Mouse (Mus musculus) lung, embryonic 14.5 days (tissue): ENCODE measurements at regions not wholly inside any gene's neighbourhood (a gene's known extent, or its start where the extent isn't known, plus 50 kb on each side); places are given as distances from the start of the nearest gene placed in this dataset.
"Not testable (repeated sequence)": the region's sequence is repeated elsewhere in the genome, so short reads cannot be mapped to it uniquely, and the experiment has no call there.

Experiments used
- ATAC-seq: fragments of 200-750 bp; cut with Nextera tagmentation; 2 replicates; pipeline ENCODE4 v1.8.0; 2017; ENCODE audit warnings: mild to moderate bottlenecking, moderate TSS enrichment, moderate library complexity; ENCODE audit not compliant: insufficient read depth
- DNase-seq: peaks from one replicate; pipeline ENCODE4 v3.0.0-alpha.2; 2015
- H3K27ac ChIP-seq: fragments of 300-500 bp; sonication (generic); 2 replicates; pipeline ENCODE4 v1.5.1; 2014; ENCODE audit warnings: low read depth, mild to moderate bottlenecking, moderate library complexity
- H3K27me3 ChIP-seq: fragments of 300-500 bp; sonication (generic); 2 replicates; pipeline ENCODE4 v1.6.1; 2014; ENCODE audit warnings: low read length, control low read depth; ENCODE audit not compliant: insufficient read depth
- H3K36me3 ChIP-seq: fragments of 300-500 bp; sonication (generic); 2 replicates; pipeline ENCODE4 v1.6.1; 2014; ENCODE audit warnings: control low read depth; ENCODE audit not compliant: insufficient read depth
- H3K4me1 ChIP-seq: fragments of 300-500 bp; sonication (generic); 2 replicates; pipeline ENCODE4 v1.6.1; 2014; ENCODE audit warnings: antibody characterized with exemption, control low read depth; ENCODE audit not compliant: insufficient read depth
- H3K4me2 ChIP-seq: fragments of 300-500 bp; sonication (generic); 2 replicates; pipeline ENCODE4 v1.6.1; 2014; ENCODE audit warnings: mild to moderate bottlenecking
- H3K4me3 ChIP-seq: fragments of 300-500 bp; sonication (generic); 2 replicates; pipeline ENCODE4 v1.5.1; 2014; ENCODE audit warnings: low read depth, low read length
- H3K9ac ChIP-seq: fragments of 300-500 bp; sonication (generic); 2 replicates; pipeline ENCODE4 v1.6.1; 2014
- H3K9me3 ChIP-seq: fragments of 300-500 bp; sonication (generic); 2 replicates; pipeline ENCODE4 v1.6.1; 2016; ENCODE audit warnings: low read depth, low read length, control low read depth
- CTCF ChIP-seq: IDR thresholded peaks from 2 replicates; pipeline ENCODE4 v1.5.1; 2016; ENCODE audit warnings: antibody characterized with exemption, low read depth
- WGBS: fragments of 180-500 bp; shearing (Covaris S2); extraction: QIAGEN DNeasy Blood & Tissue Kit; methylation state at CpG from one replicate; pipeline ENCODE4 v1.1.7; 2014; 5-methylcytosine and 5-hydroxymethylcytosine counted together

GRCm38 (mm10) chr17:50415331-50416005 lies 93.7 kb upstream of the Plcl2 start:
- H3K9me3 ChIP-seq, result no peaks in the 10 kb centered on the region
- H3K4me1 ChIP-seq, result no peaks in the 10 kb centered on the region
- no peak overlapping the region for H3K4me3 ChIP-seq
- no peaks in the 10 kb centered on the region for H3K27me3 ChIP-seq
- ATAC-seq, result no peak
- H3K27ac ChIP-seq, result no peak overlapping the region
- H3K36me3 ChIP-seq, result no peaks in the 10 kb centered on the region
- H3K9ac ChIP-seq, result no peak overlapping the region
- no peak for TF ChIP-seq CTCF
- WGBS, result 90% methylated on average over 2 of the region's 2 CpGs
- no peak for DNase-seq
- no peak overlapping the region for H3K4me2 ChIP-seq

DNA sequence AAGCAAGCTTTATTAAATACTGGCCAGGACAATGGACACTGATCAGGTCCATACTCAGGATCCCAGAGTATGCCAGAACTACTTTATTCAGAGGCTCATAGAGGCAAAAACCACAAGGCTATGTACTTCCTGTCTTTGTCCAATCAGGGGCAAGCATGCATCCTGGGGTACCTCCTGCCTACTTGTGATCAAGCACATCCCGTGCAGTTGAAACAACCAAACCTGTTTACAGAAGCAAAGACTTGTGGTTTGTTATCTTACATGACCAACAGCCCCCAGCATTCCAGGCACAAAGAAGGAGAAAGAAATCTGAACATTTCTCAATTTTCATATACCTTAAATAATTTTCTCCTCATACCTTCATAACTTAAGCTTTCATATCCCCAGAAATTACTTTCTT lies 93.1 kb upstream of the Plcl2 start:
- no peak for ATAC-seq
- Histone ChIP-seq H3K9ac (no peak overlapping the region), H3K4me3 (no peak overlapping the region), H3K9me3 (no peaks in the 10 kb centered on the region), H3K4me2 (no peak overlapping the region), H3K27ac (no peak overlapping the region), H3K4me1 (no peaks in the 10 kb centered on the region), H3K27me3 (no peaks in the 10 kb centered on the region), H3K36me3 (no peaks in the 10 kb centered on the region)
- WGBS, result 41% methylated on average over 1 of the region's 1 CpGs
- DNase-seq, result no peak
- TF ChIP-seq CTCF, result no peak

GRCm38 (mm10) chr17:50416538-50417113 lies 92.6 kb upstream of the Plcl2 start:
- 59% methylated on average over 3 of the region's 3 CpGs for WGBS
- no peak for DNase-seq
- H3K9me3 ChIP-seq, result no peaks in the 10 kb centered on the region
- no peak overlapping the region for H3K4me2 ChIP-seq
- no peaks in the 10 kb centered on the region for H3K36me3 ChIP-seq
- no peak overlapping the region for H3K9ac ChIP-seq
- no peak overlapping the region for H3K27ac ChIP-seq
- no peak for TF ChIP-seq CTCF
- H3K4me3 ChIP-seq, result no peak overlapping the region
- H3K27me3 ChIP-seq, result no peaks in the 10 kb centered on the region
- no peaks in the 10 kb centered on the region for H3K4me1 ChIP-seq
- no peak for ATAC-seq

DNA sequence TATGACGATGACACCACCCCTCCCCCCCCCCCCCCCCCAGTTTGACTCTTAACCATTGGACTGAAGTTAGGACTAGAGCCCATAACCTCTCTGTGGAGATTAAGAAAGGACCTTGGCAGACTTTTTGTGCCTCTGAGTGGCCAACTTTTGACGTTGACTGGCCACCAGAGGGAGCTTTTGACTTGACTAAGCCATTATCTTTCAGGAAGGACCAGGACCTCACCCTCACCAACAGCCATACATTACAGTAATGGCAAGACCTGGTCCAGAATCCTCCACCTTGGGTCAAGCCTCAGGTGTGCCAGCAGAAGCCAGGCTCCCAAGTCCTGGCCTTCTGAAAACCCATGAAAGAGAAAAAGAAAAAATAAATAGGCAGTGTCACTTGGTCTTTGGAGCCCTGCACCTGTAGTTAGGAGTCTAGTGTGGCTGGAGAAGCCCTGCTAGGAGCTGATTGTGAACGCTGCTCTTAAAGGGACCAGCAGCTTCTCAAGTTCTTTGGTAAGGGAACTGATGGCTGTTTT lies 90.3 kb upstream of the Plcl2 start:
- H3K4me3 ChIP-seq, result no peak overlapping the region
- H3K27me3 ChIP-seq, result no peaks in the 10 kb centered on the region
- peak; percentile 49 for TF ChIP-seq CTCF
- H3K27ac ChIP-seq, result no peak overlapping the region
- no peaks in the 10 kb centered on the region for H3K4me1 ChIP-seq
- no peak overlapping the region for H3K9ac ChIP-seq
- ATAC-seq, result no peak
- 53% methylated on average over 3 of the region's 3 CpGs for WGBS
- no peaks in the 10 kb centered on the region for H3K36me3 ChIP-seq
- no peaks in the 10 kb centered on the region for H3K9me3 ChIP-seq
- DNase-seq, result peak; percentile 60
- H3K4me2 ChIP-seq, result no peak overlapping the region

DNA sequence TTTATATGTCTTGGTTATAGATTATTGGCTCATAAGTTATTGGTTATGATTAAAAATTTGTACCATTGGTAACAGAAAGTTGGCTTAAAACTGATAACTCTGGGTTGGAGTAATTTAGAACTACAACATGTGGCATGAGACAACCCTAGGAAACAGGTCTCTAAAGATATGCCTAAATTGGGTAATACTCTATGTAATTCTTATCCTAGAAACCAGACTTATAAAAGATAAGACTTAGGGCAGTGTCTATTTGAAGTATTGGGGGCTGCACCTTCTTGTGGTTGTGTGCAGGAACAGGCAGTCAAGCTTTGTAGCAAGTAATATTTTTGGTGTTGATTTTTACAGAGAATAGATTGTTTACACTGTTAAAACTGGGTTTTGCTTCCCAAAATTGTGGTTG lies 89.7 kb upstream of the Plcl2 start:
- H3K4me3 ChIP-seq, result not testable (repeated sequence)

GRCm38 (mm10) chr17:50419966-50420365 lies 89.2 kb upstream of the Plcl2 start:
- H3K9me3 ChIP-seq, result no peaks in the 10 kb centered on the region
- no peaks in the 10 kb centered on the region for H3K27me3 ChIP-seq
- no peak overlapping the region for H3K9ac ChIP-seq
- TF ChIP-seq CTCF, result no peak
- no peak overlapping the region for H3K4me3 ChIP-seq
- ATAC-seq, result peak; percentile 86
- no peak overlapping the region for H3K27ac ChIP-seq
- DNase-seq, result peak; percentile 43
- H3K4me1 ChIP-seq, result no peaks in the 10 kb centered on the region
- no peak overlapping the region for H3K4me2 ChIP-seq
- H3K36me3 ChIP-seq, result no peaks in the 10 kb centered on the region
- WGBS, result 70% methylated on average over 11 of the region's 12 CpGs

More for the DNA sequence above, 89.7 kb upstream of the Plcl2 start:
- not testable (repeated sequence) for ATAC-seq, H3K4me1 ChIP-seq, H3K4me2 ChIP-seq, H3K9me3 ChIP-seq, H3K9ac ChIP-seq, H3K36me3 ChIP-seq, DNase-seq, H3K27ac ChIP-seq, H3K27me3 ChIP-seq

DNA sequence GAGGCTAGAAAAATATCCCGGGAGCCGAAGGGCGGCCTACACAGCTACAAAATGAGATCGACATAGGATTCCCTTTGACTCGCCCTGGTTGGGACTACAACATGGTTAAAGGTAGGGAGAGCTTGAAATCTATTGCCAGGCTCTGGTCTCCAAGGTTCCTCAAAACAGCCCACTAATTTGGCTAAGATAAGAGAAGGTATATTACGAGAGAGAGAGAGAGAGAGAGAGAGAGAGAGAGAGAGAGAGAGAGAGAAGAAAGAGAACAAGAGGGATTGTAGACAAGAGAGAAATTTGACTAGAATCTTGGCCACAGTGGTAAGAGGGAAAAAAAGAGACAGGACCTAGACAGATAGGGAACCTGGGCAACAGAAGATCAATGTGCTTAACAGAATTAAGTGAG lies 88.5 kb upstream of the Plcl2 start:
- no peak overlapping the region for H3K4me2 ChIP-seq
- no peak for ATAC-seq
- no peak for TF ChIP-seq CTCF

More for the DNA sequence above, 88.5 kb upstream of the Plcl2 start:
- H3K36me3 ChIP-seq, result no peaks in the 10 kb centered on the region
- no peak overlapping the region for H3K9ac ChIP-seq
- WGBS, result 96% methylated on average over 6 of the region's 6 CpGs
- H3K4me3 ChIP-seq, result no peak overlapping the region
- no peaks in the 10 kb centered on the region for H3K9me3 ChIP-seq
- no peak for DNase-seq
- H3K27me3 ChIP-seq, result no peaks in the 10 kb centered on the region
- H3K4me1 ChIP-seq, result no peaks in the 10 kb centered on the region
- no peak overlapping the region for H3K27ac ChIP-seq
